Mouse (Mus musculus) urinary bladder, postnatal 4 days (tissue): ENCODE results near the gene Med28.

ENCODE experiments used
- DNase-seq, 2 experiments: peaks; one replicate each; pipeline ENCODE4 v3.0.0; 2021 to 2022; ENCODE audit warnings: low spot score in 2 of 2

Med28 gene

DNA sequence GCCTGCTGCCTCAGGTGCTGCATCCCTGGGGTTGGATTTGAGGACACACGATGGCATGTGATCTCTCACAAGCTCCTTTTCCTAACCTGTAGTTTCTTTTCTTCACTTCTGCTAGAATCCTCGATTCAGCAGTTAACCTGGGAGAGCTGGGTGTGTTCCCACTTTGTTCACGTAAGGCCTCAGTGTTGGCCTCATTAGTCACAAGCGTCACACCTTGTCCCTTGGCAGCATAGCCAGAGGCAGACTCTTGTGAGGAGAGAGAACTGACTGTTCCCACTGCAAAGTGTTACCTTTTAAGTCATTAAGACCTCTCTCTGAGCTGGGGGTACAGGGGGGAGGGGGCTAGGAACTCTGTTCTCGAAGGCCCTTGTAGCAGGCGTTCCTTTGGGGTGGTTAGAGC lies 7.1 kb upstream of the Med28 start:
- no peak for DNase-seq

DNA sequence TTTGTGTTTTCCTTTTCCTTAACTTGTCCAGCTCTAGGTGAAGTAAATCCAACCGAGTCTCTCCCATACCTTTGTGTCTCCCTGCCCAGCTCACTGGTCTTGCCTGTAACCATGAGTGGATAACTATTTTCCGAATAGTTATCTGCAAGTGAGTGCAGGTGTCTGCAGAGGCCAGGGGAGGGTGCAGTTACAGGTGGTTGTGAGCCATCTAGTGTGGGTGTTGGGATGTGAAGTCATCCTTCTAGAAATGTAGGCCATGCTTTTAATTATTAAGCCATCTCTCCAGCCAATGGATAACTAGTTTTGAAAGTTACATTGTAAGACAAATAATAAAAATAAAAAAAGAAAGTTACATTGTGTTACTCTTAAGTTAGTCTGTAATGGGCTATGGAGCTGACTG lies 6.5 kb upstream of the Med28 start:
- no peak for DNase-seq

DNA sequence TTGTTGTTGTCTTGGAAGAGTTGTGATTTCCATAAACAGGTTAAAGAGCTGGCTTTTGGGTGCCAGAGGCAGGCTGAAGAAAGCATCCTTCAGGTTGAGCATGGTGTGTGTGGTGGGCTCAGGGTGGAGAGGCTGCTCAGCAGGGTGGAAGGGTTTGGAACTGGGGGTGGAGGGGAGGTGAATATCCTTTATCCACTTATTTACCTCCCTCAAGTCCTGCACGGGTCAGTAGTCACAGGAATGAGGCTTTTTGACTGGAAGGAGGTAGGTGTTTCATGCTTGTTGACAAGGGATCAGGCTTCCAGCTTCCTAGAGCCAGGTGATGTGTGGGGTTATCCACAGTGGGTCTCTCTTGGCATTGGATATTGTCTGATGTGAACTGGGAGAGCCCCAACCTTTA lies 5.4 kb upstream of the Med28 start:
- DNase-seq, result no peak

DNA sequence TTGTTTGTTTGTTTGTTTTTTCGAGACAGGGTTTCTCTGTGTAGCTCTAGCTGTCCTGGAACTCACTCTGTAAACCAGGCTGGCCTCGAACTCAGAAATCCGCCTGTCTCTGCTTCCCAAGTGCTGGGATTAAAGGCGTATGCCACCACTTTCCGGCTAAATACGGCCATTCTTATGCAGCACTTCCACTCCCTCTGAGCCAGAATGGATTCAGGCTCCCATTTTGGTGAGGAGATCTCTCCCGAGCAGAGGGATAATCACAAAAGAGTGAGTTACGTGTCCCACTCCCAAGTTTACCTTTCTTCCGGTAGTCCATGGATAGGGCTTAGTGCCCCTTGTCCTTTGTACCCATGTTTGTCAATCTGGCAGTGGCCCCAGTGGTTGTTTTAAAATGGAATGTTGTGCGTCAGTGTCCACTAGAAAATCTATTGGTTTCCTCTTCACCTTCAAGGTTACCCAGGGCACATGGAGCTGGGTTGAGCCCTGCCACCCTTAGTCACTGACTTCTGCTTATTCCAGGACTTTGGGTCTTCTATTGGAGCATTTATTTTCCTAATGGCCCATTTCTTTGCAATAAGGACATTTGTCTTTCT lies 4.8 kb upstream of the Med28 start:
- no peak for DNase-seq

DNA sequence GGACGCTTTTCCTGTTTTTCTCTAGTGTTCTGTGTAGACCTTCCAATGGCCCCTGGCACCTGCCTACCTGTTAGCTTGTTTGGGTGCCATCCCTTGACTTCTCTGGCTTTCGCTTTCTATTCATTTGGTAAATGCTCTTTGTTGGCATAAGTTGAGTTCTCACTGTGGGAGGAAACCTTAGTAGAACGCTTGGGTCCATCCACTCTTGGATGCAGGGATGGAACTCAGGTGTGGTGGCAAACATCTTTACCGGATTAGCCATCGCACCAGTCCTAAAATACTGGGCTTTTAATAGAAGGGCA lies 731 bp downstream of the Med28 start:
- no peak for DNase-seq

DNA sequence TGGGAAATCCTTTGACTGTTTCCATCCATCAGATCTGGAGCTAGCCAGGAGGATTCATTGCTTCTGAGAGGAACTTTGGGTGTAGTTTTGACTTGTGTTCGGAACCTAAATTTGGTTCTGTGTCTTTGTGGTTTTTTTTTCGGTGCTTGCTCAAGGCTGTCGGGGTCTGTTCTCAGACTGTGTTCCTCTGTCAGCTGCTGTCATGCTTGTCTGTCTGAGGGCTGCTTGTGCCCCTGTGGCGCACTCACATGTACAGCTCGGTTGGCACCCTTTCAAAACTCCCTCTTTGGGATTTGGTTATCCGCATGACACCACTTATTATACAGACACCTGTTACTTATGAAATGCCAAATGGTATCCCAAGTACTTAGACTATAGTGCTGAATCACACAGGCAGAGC lies 1.6 kb downstream of the Med28 start:
- no peak for DNase-seq

DNA sequence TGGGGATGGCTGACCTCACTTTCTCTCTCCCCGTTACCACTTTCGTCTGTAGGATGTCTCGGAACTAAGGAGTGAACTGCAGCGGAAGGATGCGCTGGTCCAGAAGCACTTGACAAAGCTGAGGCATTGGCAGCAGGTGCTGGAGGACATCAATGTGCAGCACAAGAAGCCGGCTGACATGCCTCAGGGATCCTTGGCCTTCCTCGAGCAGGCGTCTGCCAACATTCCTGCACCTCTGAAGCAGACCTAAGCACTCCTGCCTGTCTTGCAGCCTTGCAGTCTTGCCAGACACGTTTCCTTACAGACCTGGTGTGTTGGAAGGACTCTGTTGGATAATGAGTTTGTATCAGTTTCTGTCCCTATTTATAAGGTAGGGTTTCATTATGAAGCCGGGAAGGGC lies 5.1 kb downstream of the Med28 start:
- DNase-seq, result no peak

DNA sequence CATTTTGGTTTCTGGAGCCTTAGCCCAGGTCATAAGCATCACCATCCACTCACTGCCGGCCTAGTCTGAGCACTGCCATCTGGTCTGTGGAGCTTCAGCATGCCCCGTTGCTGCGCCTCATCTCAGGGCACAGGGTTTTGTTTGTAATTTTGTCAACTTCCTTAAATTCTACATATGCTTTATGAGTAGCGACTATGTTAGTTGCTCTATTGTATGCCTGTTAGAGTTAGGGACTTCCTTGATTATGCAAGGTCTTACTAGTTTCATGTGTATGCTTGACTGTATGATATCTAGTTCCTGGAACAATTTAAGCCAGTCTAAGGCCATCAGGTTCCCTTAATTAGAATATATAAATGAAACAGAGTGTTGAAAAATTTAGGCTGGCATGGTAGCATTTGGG lies 6.3 kb downstream of the Med28 start:
- DNase-seq, result no peak

DNA sequence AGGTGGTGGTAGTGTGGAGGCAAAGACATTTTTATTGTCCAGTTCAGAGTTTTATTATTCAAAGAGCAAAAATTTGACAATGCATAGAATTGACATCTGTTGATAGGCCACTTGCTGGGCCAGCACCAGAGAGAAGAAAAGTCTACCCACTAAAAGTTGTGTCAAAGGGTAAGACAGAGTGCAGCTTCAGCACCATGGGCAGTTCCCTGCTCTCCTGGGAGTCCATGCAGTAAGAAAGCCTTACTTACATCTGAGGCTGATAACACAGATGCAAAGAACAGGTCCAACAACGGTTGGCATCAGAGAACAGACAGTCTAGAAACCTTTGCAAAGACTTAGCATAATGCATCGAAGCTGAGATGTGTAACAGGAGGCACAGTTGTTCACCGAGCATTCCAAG lies 9.7 kb downstream of the Med28 start:
- DNase-seq, result no peak

DNA sequence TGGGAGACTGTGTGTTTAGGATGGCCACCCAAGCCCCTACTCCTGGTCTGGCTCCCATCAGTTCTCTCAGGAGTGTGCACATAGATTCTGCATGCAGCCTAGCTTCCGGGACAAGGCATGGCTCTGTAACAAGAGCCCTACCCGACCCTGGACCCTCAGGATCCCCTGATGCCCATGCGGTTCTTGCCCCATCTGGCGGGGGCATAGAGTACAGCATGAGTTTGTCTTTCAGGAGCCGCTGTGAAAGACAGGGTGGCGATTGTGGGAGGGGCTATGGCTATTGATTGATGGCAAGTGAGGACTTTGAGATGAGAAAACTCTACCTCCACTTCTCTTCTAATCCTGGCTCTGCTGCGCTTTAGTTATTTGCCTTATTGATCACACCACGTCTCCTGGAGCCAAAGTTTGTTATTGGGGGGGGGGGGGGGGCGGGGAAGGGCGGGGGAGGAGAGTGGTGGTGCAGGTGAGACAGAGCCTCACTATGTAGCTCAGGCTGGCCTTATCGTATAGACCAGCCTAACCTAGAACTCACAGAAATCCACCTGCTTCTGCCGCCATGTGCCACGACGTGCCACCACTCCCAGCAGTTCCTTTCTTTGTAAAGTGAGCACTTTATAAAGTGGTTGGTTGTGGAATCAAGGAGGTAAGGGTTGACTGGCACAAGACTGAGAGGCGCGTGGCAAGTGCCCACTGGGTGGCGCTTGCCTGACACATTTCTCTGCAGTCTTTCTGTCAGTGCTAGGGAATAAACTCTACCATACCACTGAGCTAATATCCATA lies 14.5 kb downstream of the Med28 start:
- peak in 1 of 2 experiments; percentile 22 for DNase-seq

DNA sequence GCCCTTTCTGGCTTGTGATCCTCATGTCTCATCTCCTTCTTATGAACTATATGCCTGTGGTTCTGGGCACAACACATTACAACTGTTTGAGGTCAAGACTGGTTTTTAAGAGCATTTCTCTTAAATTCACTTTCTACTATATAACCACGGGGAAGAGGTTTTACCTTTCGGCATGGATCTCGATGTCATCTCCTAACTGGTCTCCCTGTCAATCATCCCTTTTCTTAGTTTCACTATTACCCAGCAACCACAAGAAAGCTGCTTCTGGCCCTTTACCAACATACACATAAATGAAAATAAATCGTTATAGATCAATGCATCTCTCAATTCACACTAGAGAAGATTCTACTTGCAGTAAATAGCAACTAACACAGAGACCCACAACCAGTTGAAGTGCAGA lies 15.1 kb downstream of the Med28 start:
- DNase-seq, result no peak

DNA sequence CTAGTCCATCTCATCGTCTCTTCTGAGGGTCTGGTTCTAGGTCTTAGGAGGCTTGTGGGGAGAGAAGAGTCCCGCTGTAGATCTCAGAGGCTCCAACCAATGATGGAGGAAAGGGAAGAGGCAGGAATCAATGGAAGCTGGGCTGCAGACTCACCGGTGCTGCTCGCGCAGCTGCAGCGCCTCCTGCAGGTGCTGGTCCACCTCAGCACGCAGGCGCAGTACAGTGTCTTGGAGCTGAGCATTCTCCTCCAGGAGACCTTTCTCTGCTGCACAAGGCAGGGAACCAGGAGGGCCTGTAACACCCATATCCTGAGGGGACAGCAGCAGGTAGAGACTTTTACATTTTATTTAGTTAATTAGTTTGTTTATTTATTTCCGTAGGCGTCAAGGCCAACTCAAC lies 19.5 kb downstream of the Med28 start:
- no peak for DNase-seq

DNA sequence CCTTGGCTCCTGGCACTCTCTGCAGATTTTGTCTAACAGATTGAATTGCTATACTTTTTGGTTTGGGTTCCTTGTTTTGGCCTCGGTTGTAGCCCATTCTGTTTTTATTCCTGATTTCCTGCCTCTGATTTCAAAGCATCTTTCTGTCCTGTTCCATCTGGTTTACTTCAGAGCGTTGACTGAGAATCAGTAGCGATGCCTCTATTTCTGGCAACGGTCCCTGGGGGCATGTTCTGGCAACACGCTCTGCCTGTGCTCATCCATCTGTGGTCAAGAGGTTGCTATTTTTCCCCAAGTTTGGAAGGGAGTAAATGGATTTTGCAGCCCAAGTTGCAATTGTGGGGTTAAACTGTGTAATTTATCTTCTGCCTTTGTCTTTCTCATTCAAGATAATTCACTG lies 23.3 kb downstream of the Med28 start:
- DNase-seq, result no peak

DNA sequence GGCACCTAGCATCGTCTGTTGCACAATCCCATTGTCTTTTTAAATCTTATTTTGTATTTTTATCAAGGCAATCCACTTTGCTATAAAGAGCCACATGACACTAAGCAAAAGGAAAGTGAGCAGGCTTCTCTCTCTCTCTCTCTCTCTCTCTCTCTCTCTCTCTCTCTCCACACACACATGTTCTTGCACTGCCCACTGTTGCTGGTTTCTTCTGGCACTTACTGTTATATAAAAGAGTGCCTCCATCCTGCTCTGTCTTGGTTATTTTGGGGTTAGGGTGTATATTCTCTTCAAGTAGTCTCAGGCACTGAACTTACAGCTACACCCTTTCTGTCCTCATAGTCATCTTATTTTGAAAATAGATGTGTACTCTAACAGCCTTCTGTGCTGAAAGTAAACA lies 29.6 kb downstream of the Med28 start:
- no peak for DNase-seq

DNA sequence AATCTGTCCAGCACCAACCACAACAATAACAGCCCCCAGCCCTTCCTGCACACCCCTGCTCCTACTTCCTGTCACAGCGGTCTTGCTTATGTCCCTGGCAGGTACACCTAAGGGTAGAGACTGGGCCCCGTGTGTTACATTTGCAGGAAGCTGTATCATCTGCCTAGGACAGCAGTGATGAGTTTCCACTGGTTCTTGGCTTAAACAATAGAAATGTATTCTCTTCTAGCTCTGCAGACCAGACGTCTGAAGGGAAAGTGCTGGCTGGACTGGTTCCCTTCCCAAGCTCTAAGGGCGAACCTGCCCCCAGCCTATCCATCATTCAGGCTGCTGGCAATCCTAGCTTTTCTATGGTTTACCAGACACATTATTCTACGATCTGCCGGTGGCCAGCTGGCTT lies 44.0 kb downstream of the Med28 start:
- no peak for DNase-seq

DNA sequence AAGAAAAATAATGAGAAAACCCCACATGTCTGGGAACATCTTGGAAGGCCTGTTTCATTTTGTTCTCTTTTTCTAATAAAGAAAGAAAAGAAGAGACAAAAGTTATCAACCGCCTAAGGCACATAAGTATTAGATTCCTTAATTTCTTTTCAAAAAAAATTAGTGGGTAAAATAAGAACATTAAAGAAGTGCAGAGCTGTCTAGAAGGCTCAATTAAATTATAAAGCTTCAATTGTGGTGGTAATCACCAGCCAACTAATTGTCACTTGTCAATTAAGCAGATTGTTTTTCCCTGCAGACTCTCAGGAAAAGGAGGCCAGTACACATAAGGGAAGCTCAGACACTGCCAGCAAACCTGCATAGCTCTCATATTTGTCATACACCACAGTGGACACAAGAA lies 45.8 kb downstream of the Med28 start:
- no peak for DNase-seq

DNA sequence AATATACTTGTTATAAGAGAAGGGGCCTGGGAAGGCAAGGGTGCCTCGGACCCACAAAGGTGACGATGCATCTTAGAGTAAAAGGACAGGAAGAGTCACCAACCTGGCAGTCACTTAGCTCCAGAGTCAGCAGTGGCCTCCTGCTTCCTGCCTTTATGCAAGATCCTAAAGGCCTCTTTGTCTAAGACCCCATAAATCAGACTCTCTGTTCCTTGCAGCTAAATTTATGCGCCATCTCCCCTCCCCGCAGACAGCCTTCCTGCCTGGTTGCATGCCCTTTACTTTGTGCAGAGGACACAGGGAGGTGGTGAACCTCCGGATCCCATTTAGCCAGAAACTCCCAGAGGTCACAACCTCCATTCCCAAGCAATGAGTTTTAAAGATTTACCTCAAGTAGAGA lies 52.8 kb downstream of the Med28 start:
- no peak for DNase-seq

DNA sequence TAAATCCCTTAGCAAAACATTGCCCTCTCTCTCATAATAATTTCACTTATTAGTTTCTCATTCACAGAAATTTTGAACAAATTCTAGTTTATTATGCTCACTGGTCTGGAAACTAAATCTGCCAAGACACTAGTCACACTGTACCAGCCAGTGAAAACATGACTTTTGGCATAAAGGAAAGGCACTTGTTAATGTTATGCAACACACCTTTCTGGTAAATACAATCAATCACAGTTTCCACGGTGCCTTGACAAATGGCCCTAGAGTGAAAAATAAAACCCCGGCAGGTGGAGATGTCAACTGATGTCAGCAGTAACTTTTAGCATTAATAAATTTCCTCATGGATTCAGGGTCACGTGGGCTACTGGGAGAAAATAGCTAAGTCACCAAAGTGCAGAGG lies 56.7 kb downstream of the Med28 start:
- DNase-seq, result no peak

DNA sequence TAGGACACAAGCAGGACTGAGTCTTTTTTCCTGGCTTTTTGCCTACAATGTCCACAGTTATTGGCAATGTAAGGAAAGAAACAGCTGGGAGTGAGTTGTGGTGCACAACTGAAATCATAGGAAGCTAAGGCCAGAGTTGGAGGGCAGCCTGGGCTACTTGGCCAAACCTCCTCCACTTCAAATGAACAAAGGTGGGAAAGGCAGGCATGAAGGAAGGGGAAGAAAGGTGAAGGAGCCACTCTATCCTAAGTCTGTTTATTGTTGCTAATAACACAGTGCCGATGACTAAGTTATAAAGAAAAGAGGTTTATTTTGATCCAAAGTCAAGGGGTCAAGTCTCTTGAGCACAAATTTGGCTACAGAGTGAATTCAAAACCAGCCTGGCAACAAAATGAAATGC lies 57.3 kb downstream of the Med28 start:
- no peak for DNase-seq
